Mouse (Mus musculus) erythroblast, embryonic 14.5 days (primary cell): ENCODE measurements at regions not wholly inside any gene's neighbourhood (a gene's known extent, or its start where the extent isn't known, plus 50 kb on each side); places are given as distances from the start of the nearest gene placed in this dataset.

Experiments
- H3K27me3 ChIP-seq: 2 replicates; pipeline ENCODE4 v1.6.1; 2012; ENCODE audit warnings: inconsistent platforms; ENCODE audit not compliant: control insufficient read depth
- H3K36me3 ChIP-seq: 2 replicates; pipeline ENCODE4 v1.6.1; 2012; ENCODE audit warnings: mild to moderate bottlenecking, inconsistent platforms; ENCODE audit not compliant: control insufficient read depth
- H3K4me1 ChIP-seq: 2 replicates; pipeline ENCODE4 v1.6.1; 2012; ENCODE audit warnings: inconsistent platforms; ENCODE audit not compliant: control insufficient read depth
- H3K4me3 ChIP-seq: replicated peaks from 2 replicates; pipeline ENCODE3; 2012; ENCODE audit warnings: moderate library complexity, mild to moderate bottlenecking, inconsistent platforms
- H3K9me3 ChIP-seq: 2 replicates; pipeline ENCODE4 v1.6.1; 2012; ENCODE audit warnings: low read length, inconsistent platforms, mixed read lengths; ENCODE audit not compliant: control insufficient read depth
- GATA1 ChIP-seq: IDR thresholded peaks from 2 replicates; pipeline ENCODE4 v1.6.1; 2012; ENCODE audit warnings: low read length, inconsistent platforms, mixed read lengths
- TAL1 ChIP-seq: IDR thresholded peaks from 3 replicates; pipeline ENCODE4 v1.6.1; 2012; ENCODE audit warnings: low read length, inconsistent platforms, mixed read lengths

- H3K4me3 ChIP-seq: no peak overlapping the region
- TF ChIP-seq GATA1 (no peak), TAL1 (no peak)
- no peaks in the 10 kb centered on the region for H3K36me3 ChIP-seq
- H3K27me3 ChIP-seq: no peaks in the 10 kb centered on the region
- peaks cover 20% of the 10 kb centered on the region for H3K9me3 ChIP-seq
- H3K4me1 ChIP-seq: no peaks in the 10 kb centered on the region
These were observed 132.2 kb downstream of the Slc4a3 start for GRCm38 (mm10) chr1:75678279-75678678.

- Histone ChIP-seq H3K27me3 (no peaks in the 10 kb centered on the region), H3K9me3 (peaks cover 13% of the 10 kb centered on the region), H3K4me3 (no peak overlapping the region), H3K36me3 (no peaks in the 10 kb centered on the region), H3K4me1 (no peaks in the 10 kb centered on the region)
- TF ChIP-seq TAL1 (no peak), GATA1 (no peak)
These were observed 134.3 kb downstream of the Slc4a3 start for GRCm38 (mm10) chr1:75680366-75680765.

GRCm38 (mm10) chr1:75681913-75682312 is 135.8 kb downstream of the Slc4a3 start:
- Histone ChIP-seq H3K4me1 (no peaks in the 10 kb centered on the region), H3K27me3 (no peaks in the 10 kb centered on the region), H3K4me3 (no peak overlapping the region), H3K9me3 (peaks cover 18% of the 10 kb centered on the region), H3K36me3 (no peaks in the 10 kb centered on the region)
- TF ChIP-seq TAL1 (no peak), GATA1 (no peak)

GRCm38 (mm10) chr1:75692781-75693180 is 146.7 kb downstream of the Slc4a3 start:
- no peaks in the 10 kb centered on the region for H3K36me3 ChIP-seq
- no peak overlapping the region for H3K4me3 ChIP-seq
- peaks cover 4% of the 10 kb centered on the region; the same call in 1 of the 2 replicates for H3K9me3 ChIP-seq
- H3K27me3 ChIP-seq: no peaks in the 10 kb centered on the region
- H3K4me1 ChIP-seq: no peaks in the 10 kb centered on the region
- TF ChIP-seq GATA1: no peak
- no peak for TF ChIP-seq TAL1

GRCm38 (mm10) chr1:75693231-75693914 is 147.3 kb downstream of the Slc4a3 start:
- H3K9me3 ChIP-seq: peaks cover 4% of the 10 kb centered on the region; the same call in 1 of the 2 replicates
- H3K36me3 ChIP-seq: no peaks in the 10 kb centered on the region
- no peak overlapping the region for H3K4me3 ChIP-seq
- no peaks in the 10 kb centered on the region for H3K27me3 ChIP-seq
- TF ChIP-seq TAL1: no peak
- no peak for TF ChIP-seq GATA1
- H3K4me1 ChIP-seq: no peaks in the 10 kb centered on the region

GRCm38 (mm10) chr1:75704832-75705650 is 159.0 kb downstream of the Slc4a3 start:
- no peak overlapping the region for H3K4me3 ChIP-seq
- no peak for TF ChIP-seq TAL1
- TF ChIP-seq GATA1: no peak
- H3K9me3 ChIP-seq: peaks cover 19% of the 10 kb centered on the region

GRCm38 (mm10) chr1:75706126-75706525 is 160.1 kb downstream of the Slc4a3 start:
- Histone ChIP-seq H3K4me1 (no peaks in the 10 kb centered on the region), H3K36me3 (no peaks in the 10 kb centered on the region), H3K4me3 (no peak overlapping the region), H3K9me3 (peaks cover 11% of the 10 kb centered on the region), H3K27me3 (no peaks in the 10 kb centered on the region)
- TF ChIP-seq GATA1 (no peak), TAL1 (no peak)

More at GRCm38 (mm10) chr1:75704832-75705650, 159.0 kb downstream of the Slc4a3 start:
- H3K4me1 ChIP-seq: no peaks in the 10 kb centered on the region
- H3K36me3 ChIP-seq: no peaks in the 10 kb centered on the region
- H3K27me3 ChIP-seq: no peaks in the 10 kb centered on the region

GRCm38 (mm10) chr1:75723431-75723830 is 177.4 kb downstream of the Slc4a3 start:
- Histone ChIP-seq H3K4me1 (no peaks in the 10 kb centered on the region), H3K4me3 (no peak overlapping the region), H3K9me3 (no peaks in the 10 kb centered on the region), H3K36me3 (no peaks in the 10 kb centered on the region), H3K27me3 (no peaks in the 10 kb centered on the region)
- TF ChIP-seq TAL1 (no peak), GATA1 (no peak)

- Histone ChIP-seq H3K27me3 (no peaks in the 10 kb centered on the region), H3K4me1 (no peaks in the 10 kb centered on the region), H3K36me3 (no peaks in the 10 kb centered on the region), H3K9me3 (no peaks in the 10 kb centered on the region), H3K4me3 (no peak overlapping the region)
- no peak for TF ChIP-seq TAL1
- no peak for TF ChIP-seq GATA1
These were observed 179.3 kb downstream of the Slc4a3 start for GRCm38 (mm10) chr1:75725329-75725728.
